Mouse (Mus musculus) heart, postnatal 0 days (tissue): Measurements from ENCODE around the gene N4bp2l2.

Source experiments
- CTCF ChIP-seq: IDR thresholded peaks from 2 replicates; pipeline ENCODE4 v1.5.1; 2016; ENCODE audit warnings: antibody characterized with exemption, control low read depth, low read depth
- EP300 ChIP-seq: IDR thresholded peaks from 2 replicates; pipeline ENCODE4 v1.6.1; 2016; ENCODE audit warnings: antibody characterized with exemption, low read depth

DNA sequence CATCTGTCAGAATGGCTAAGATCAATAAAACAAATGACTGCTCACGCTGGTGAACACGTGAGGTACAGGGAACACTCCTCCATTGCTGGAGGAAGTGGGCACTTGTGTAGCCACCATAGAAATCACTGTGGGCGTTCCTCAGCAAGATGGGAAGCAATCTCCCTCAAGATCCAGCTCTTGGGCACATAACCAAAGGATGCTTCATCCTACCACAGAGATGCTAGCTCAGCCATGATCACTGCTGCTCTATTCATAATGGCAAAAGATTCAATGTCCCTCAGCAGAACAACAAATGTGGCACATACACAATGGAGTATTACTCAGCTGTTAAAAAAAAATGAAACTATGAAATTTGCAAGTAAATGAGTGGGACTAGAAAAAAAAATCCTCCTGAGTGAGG, 49.3 kb downstream of the N4bp2l2 start:
- TF ChIP-seq CTCF (no peak), EP300 (no peak)
